Mouse (Mus musculus) granulocyte monocyte progenitor cell, adult 5-6 weeks (primary cell): ENCODE data around the gene Sst. TPM values are rescaled to one million over a fixed set of nuclear protein-coding genes. Genes with fewer than 3 reads are reported as not detected.
A peak's percentile ranks its signal among the peaks of the same experiment; 100 is the strongest.

Source experiments
- ATAC-seq: replicated peaks from 2 replicates; pipeline ENCODE4 v1.8.0; 2016; ENCODE audit warnings: mild to moderate bottlenecking, moderate TSS enrichment, inconsistent platforms; ENCODE audit not compliant: poor library complexity, severe bottlenecking
- total RNA-seq, 2 experiments: library from RNA; stranded (forward) in 1 of 2; stranded (reverse) in 1 of 2; fragments of 200-712, 200-1000 nt in 1 of 2; fragments of >200 nt in 1 of 2; fragmentation: Nextera tagmentation in 1 of 2; gene quantifications; 2 replicates each; pipeline ENCODE4 v1.2.3; 2014 to 2017

Gene Sst
- total RNA-seq, 2 experiments from 2014 or later = not detected

GRCm38 (mm10) chr16:23887910-23888579, 2.7 kb downstream of the Sst start:
- no peak for ATAC-seq

DNA sequence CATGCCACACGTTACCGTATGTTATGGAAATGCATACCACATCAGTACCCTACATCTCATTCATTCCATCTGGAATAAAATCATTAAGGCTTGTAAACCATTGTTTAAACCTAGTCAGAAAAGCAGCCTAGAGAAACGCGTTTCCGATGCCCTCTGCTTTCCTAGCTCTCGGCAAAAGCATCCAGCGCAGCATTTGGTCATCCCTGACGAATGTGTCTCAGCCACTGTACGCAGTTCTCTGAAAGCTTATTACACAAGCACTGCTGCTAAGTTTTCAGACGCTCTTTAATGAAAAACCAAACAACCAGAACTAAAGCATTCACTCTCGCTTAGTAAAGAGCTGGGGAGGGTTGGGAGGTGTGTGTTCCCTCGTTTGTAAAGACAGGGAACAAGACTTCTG, 5.7 kb downstream of the Sst start:
- no peak for ATAC-seq

GRCm38 (mm10) chr16:23855242-23855641, 35.5 kb downstream of the Sst start:
- peak; percentile 99 for ATAC-seq

DNA sequence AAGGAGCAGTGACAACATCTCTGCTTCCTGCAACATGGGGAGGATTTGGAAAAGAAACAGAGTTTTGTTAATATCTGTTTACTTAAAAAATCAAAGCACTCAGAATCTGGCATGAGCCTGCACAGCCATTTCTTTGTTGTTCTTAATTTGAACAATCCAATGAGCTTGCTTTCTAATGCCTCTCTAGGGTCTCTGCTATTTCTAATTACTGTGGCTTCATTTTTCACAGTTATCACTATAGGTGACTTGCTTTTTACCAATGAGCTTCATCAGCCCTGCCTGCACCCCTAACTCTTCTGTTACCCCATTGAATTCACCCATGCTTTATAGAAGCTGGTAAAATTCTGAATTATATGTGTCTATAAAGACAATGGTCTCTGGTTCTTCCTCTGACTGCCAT, 41.0 kb downstream of the Sst start:
- no peak for ATAC-seq

DNA sequence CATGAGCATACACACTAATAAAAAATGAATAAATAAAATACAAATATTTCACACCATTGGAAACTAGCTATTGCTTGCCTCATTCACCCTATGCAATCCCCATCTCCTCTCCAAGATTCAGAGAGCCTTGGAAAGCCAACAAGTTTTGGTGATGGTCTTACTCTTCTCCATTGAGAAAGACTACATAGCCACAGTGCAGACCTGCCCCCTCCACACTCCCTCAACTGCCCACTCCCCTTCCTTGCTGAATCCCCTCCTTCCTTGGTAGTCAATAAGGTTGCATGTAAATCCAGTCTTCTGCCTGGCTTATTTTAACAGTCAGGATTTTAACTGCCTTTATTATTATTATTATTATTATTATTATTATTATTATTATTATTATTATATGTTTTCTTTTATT, 41.6 kb downstream of the Sst start:
- ATAC-seq = no peak

GRCm38 (mm10) chr16:23844622-23845021, 46.1 kb downstream of the Sst start:
- ATAC-seq = peak; percentile 76

GRCm38 (mm10) chr16:23842609-23843008, 48.1 kb downstream of the Sst start:
- ATAC-seq = no peak

Other genes with a start within 250 kb of the Sst start
- gene Rtp2, start 41.4 kb upstream of the Sst start, total RNA-seq (2014; fragmentation: Nextera tagmentation) = not detected in 2 replicates
- gene Rtp2, start 41.4 kb upstream of the Sst start, total RNA-seq (2017) = not detected in 2 replicates
- gene Gm37419, start 97.5 kb upstream of the Sst start, total RNA-seq (2014; fragmentation: Nextera tagmentation) = not detected in 2 replicates
- not detected in 2 replicates for gene Gm37419, start 97.5 kb upstream of the Sst start, total RNA-seq (2017)
- 4.4 and 5.7 TPM in 2 replicates for gene Bcl6, start 97.9 kb upstream of the Sst start, total RNA-seq (2014; fragmentation: Nextera tagmentation)
- 1.5 and 2.1 TPM in 2 replicates for gene Bcl6, start 97.9 kb upstream of the Sst start, total RNA-seq (2017)